Mouse (Mus musculus) small intestine, adult 2 months (tissue): ENCODE measurements around the gene Gfod1. TPM values are rescaled to one million over a fixed set of nuclear protein-coding genes. Genes with fewer than 3 reads are reported as not detected.

Experiments used
- H3K27ac ChIP-seq: fragments of 200-500 bp; 2 replicates; pipeline ENCODE4 v1.5.1; 2012; ENCODE audit warnings: low read depth, low read length, control low read depth, inconsistent platforms; ENCODE audit not compliant: insufficient read depth
- H3K27me3 ChIP-seq: fragments of 200-500 bp; 2 replicates; pipeline ENCODE4 v1.6.1; 2012; ENCODE audit warnings: mild to moderate bottlenecking, moderate library complexity, low read length, inconsistent platforms; ENCODE audit not compliant: control insufficient read depth, insufficient read depth
- H3K36me3 ChIP-seq: fragments of 200-500 bp; 2 replicates; pipeline ENCODE4 v1.6.1; 2012; ENCODE audit warnings: mild to moderate bottlenecking, low read length, control low read depth, inconsistent platforms; ENCODE audit not compliant: control insufficient read depth, insufficient read depth
- H3K4me1 ChIP-seq: fragments of 200-500 bp; 2 replicates; pipeline ENCODE4 v1.6.1; 2012; ENCODE audit warnings: low read length, inconsistent platforms, mixed read lengths; ENCODE audit not compliant: control insufficient read depth, insufficient read depth, insufficient read length
- H3K4me3 ChIP-seq: fragments of 200-500 bp; 2 replicates; pipeline ENCODE4 v1.5.1; 2012; ENCODE audit warnings: low read depth, mild to moderate bottlenecking, control low read depth, inconsistent platforms, low read length, moderate library complexity
- CTCF ChIP-seq: fragments of 200-500 bp; IDR thresholded peaks from 2 replicates; pipeline ENCODE4 v1.5.1; 2012; ENCODE audit warnings: low read depth, mild to moderate bottlenecking, control low read depth, inconsistent platforms, low read length, moderate library complexity, mixed read lengths; ENCODE audit not compliant: insufficient replicate concordance, insufficient read length; ENCODE audit errors: extremely low read depth
- POLR2A ChIP-seq: fragments of 200-500 bp; IDR thresholded peaks from 2 replicates; pipeline ENCODE4 v1.6.1; 2012; ENCODE audit warnings: low read depth, mild to moderate bottlenecking, control low read depth, inconsistent platforms, low read length, moderate library complexity
- WGBS: fragments of 180-500 bp; shearing (Covaris S2); methylation state at CpG from one replicate; pipeline ENCODE4 v1.1.7; 2018; 5-methylcytosine and 5-hydroxymethylcytosine counted together
- polyA plus RNA-seq: library from polyadenylated mRNA; depleted of rRNA; stranded (reverse); fragments of >200 nt; gene quantifications from 2 replicates; pipeline ENCODE4 v1.2.3, GENCODE M21; 2012

Gene Gfod1
- polyA plus RNA-seq, 1 experiment, result 4.3 TPM

DNA sequence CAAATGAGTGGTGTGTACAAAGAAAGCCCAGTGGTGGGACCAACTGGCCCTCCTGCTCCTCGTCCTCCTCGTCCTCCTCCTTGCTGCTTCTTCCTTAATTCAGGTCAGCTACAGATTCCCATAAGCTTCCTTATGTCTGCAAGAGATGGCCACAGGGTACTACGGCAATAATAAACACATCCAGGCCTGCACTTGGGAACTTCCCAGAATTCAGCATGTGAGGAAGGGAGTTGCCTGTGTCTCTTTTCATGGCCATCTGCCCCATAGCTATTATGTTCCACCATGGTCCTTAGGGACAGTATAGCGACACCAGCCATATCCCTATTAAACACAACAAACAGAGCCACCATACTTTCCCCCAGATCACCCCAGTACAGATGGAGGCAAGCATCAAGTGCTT lies 15.5 kb downstream of the Gfod1 start:
- Histone ChIP-seq H3K4me1 (no peaks in the 10 kb centered on the region; the same call in 1 of the 2 replicates), H3K36me3 (no peaks in the 10 kb centered on the region), H3K27me3 (no peaks in the 10 kb centered on the region), H3K4me3 (no peak overlapping the region), H3K27ac (no peak overlapping the region)
- no peak for TF ChIP-seq CTCF
- 71% methylated on average over 4 of the region's 4 CpGs for whole genome bisulfite sequencing

DNA sequence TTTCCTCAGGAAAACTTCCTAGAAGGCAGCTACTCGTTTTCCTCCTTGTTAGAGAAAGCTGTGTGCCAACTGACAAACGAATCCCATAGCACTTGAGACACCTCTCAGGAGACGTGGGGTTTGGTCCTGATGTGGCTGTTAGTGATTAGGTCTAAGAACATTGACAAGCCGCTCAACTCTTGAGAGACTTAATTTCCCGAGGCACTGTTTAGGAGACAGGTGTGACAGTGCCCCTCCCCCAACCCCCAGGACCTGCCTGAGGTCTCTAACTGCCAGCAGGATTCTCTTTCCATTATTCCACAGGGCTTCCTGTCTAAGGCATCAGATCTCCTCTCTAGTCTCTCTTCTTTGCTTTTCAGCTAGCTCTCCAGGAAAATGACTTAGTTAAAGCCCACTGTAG lies 15.9 kb downstream of the Gfod1 start:
- Histone ChIP-seq H3K36me3 (no peaks in the 10 kb centered on the region), H3K27me3 (no peaks in the 10 kb centered on the region), H3K4me3 (no peak overlapping the region), H3K4me1 (no peaks in the 10 kb centered on the region; the same call in 1 of the 2 replicates), H3K27ac (no peak overlapping the region)
- 41% methylated on average over 5 of the region's 5 CpGs for WGBS
- no peak for TF ChIP-seq CTCF

DNA sequence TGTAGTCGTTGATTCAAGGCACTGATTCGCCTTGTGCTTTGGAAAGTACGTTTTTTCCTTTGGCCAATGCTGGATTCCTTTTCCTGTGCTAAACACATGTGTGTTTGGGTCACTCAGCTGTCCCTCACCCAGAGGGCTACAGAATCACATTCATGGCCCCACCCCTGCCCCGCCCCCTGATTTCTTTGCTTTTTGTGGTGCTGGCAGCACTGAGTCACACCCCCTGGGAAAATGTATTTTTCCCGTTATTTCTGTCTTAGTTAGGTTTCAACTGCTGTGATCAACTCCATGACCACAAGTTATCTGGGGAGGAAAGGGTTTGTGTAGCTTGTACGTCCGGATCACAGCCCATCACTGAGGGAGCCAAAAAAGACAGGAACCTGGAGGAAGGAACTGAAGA lies 17.1 kb downstream of the Gfod1 start:
- no peak overlapping the region for H3K27ac ChIP-seq
- TF ChIP-seq POLR2A, result no peak
- no peak for TF ChIP-seq CTCF
- H3K4me1 ChIP-seq, result no peaks in the 10 kb centered on the region; the same call in 1 of the 2 replicates
- no peaks in the 10 kb centered on the region for H3K36me3 ChIP-seq
- WGBS, result 67% methylated on average over 7 of the region's 7 CpGs
- no peaks in the 10 kb centered on the region for H3K27me3 ChIP-seq
- H3K4me3 ChIP-seq, result no peak overlapping the region

DNA sequence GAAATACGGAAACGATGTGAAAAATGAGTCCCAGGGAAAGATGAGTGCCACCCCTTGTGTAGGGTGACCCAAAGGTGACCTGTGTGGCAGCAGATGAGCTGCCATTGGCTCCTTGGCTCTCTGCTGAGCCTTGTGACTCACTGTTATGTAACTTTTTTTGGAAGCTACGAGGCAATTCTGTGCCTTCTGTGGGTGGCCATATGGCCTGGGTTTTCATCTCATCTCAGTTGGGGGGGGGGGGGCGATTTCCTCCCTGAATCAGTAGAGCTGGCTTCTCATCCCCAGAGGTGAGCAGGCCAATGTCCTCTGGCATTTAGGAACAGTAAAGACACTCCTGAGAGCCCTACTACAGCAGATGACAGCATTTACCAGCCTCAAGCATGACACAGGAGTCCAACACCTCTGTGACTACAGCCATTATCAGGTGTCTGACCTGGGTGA lies 19.2 kb downstream of the Gfod1 start:
- TF ChIP-seq POLR2A (no peak), CTCF (no peak)
- no peaks in the 10 kb centered on the region for H3K27me3 ChIP-seq
- H3K36me3 ChIP-seq, result no peaks in the 10 kb centered on the region
- no peak overlapping the region for H3K4me3 ChIP-seq
- no peak overlapping the region for H3K27ac ChIP-seq
- 69% methylated on average over 4 of the region's 4 CpGs for WGBS
- H3K4me1 ChIP-seq, result no peaks in the 10 kb centered on the region; the same call in 1 of the 2 replicates

DNA sequence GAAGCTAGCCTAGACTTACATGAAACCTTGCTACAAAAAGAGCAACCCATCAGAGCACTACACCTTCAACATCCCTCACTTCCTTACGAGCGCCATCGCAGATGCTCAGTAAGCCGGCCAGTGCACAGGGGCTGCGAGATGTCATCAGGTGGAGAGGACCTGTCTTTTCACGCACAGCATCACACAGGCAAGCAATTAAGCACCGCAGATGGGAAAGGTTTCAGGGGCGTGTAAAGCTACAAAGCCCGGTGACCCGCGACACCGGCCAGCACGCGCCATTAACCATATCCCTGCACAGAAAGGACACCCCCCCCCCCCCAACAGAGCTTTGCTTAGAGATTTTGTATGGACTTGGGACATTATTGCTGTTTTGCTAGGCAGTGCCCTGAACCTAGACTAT lies 30.1 kb downstream of the Gfod1 start:
- peaks cover 3% of the 10 kb centered on the region; the same call in 1 of the 2 replicates for H3K4me1 ChIP-seq

DNA sequence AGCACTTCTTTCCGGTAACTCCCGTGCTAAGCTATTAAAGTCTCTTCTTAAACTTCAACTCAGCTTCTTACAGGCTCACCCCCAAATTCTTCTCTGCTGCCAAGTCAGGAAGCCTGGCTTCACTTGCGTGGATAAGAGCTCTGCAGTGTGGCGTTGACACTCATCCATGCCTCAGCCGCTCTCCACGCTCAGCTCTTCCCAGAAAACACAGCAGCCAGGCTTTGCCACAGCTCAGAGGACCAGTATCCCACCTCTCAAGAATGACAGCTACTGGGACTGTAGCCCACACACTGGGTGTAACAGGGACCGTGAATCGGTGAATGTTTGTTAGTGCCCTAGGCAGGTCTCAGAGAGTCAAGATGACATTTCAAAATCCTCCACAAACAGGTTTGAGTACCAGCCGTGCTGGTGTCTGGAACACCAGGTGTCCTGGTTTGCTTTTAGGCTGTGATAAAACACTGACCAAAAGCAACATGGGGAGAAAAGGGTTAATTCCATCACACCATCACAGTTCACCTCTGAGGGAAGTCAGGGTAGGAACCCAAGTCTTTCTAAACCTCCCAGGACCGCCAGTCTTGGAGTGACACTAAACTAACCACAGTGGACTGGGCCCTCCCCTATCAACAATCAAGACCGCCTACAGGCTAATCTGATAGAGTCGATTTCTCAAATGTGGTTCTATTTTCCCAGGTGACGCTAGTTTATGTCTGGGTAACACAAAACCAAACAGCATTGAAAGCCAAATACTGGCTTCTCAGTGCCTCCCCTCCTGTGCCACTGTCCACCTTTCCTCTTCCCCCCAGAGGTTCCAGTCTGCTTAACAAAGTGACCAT lies 31.5 kb downstream of the Gfod1 start:
- TF ChIP-seq CTCF (no peak), POLR2A (no peak)
- peaks cover 6% of the 10 kb centered on the region; the same call in 1 of the 2 replicates for H3K4me1 ChIP-seq
- H3K27ac ChIP-seq, result no peak overlapping the region
- WGBS, result 70% methylated on average over 13 of the region's 13 CpGs
- H3K27me3 ChIP-seq, result no peaks in the 10 kb centered on the region
- no peaks in the 10 kb centered on the region for H3K36me3 ChIP-seq
- no peak overlapping the region for H3K4me3 ChIP-seq

More for the DNA sequence above, 30.1 kb downstream of the Gfod1 start:
- Histone ChIP-seq H3K36me3 (no peaks in the 10 kb centered on the region), H3K4me3 (no peak overlapping the region), H3K27me3 (no peaks in the 10 kb centered on the region), H3K27ac (no peak overlapping the region)
- TF ChIP-seq POLR2A (no peak), CTCF (no peak)
- WGBS, result 93% methylated on average over 14 of the region's 14 CpGs

DNA sequence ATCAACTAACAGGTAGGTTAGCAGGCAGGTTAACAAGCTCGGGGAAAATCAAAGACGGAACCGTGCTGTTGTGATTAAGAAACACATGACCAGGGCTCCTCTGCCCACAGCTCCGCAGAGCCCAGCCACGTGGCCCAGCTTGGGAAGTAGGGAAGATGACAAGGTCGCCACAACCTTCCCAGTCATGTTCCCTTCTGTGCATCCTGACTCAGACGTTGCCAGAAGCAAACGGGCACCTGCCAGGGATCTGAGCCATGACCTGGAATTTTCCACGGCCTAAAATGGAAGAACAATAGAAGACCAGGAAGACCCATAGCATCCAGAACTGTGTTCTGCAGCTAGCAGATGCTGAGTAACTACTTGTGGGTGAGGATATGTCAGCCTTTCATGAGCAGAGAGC lies 32.5 kb downstream of the Gfod1 start:
- TF ChIP-seq CTCF (no peak), POLR2A (no peak)
- Histone ChIP-seq H3K27me3 (no peaks in the 10 kb centered on the region), H3K4me3 (no peak overlapping the region), H3K4me1 (peaks cover 6% of the 10 kb centered on the region; the same call in 1 of the 2 replicates), H3K27ac (no peak overlapping the region), H3K36me3 (no peaks in the 10 kb centered on the region)
- 76% methylated on average over 9 of the region's 9 CpGs for WGBS
